Mouse (Mus musculus) heart, embryonic 16.5 days (tissue): ENCODE data around the gene Map9. TPM values are rescaled to one million over a fixed set of nuclear protein-coding genes. Genes with fewer than 3 reads are reported as not detected.
"Not testable (repeated sequence)": the region's sequence is repeated elsewhere in the genome, so short reads cannot be mapped to it uniquely, and the experiment has no call there.

Experiments used
- ATAC-seq: fragments of 200-750 bp; cut with Nextera tagmentation; replicated peaks from 2 replicates; pipeline ENCODE4 v1.8.0; 2017; ENCODE audit warnings: moderate number of reproducible peaks; ENCODE audit not compliant: insufficient read depth, low FRiP score; ENCODE audit errors: extremely low read depth
- H3K27ac ChIP-seq: fragments of 300-500 bp; sonication (generic); 2 replicates; pipeline ENCODE4 v1.5.1; 2014; ENCODE audit warnings: mild to moderate bottlenecking, low read length, control low read depth, moderate library complexity
- H3K27me3 ChIP-seq: fragments of 300-500 bp; sonication (generic); 2 replicates; pipeline ENCODE4 v1.6.1; 2014; ENCODE audit warnings: low read length, mixed read lengths; ENCODE audit not compliant: control insufficient read depth, insufficient read depth
- H3K36me3 ChIP-seq: fragments of 300-500 bp; sonication (generic); 2 replicates; pipeline ENCODE4 v1.6.1; 2014; ENCODE audit not compliant: control insufficient read depth, insufficient read depth
- H3K4me1 ChIP-seq: fragments of 300-500 bp; sonication (generic); 2 replicates; pipeline ENCODE4 v1.6.1; 2014; ENCODE audit warnings: low read length, mixed read lengths; ENCODE audit not compliant: control insufficient read depth, insufficient read depth
- H3K4me2 ChIP-seq: fragments of 300-500 bp; sonication (generic); 2 replicates; pipeline ENCODE4 v1.6.1; 2014; ENCODE audit warnings: low read depth, mild to moderate bottlenecking, control low read depth, low read length
- H3K4me3 ChIP-seq: fragments of 300-500 bp; sonication (generic); 2 replicates; pipeline ENCODE4 v1.5.1; 2014; ENCODE audit warnings: mild to moderate bottlenecking, control low read depth, low read length
- H3K9ac ChIP-seq: fragments of 300-500 bp; sonication (generic); 2 replicates; pipeline ENCODE4 v1.6.1; 2014; ENCODE audit warnings: low read length, control low read depth
- H3K9me3 ChIP-seq: fragments of 300-500 bp; sonication (generic); replicated peaks from 2 replicates; pipeline ENCODE4 v1.6.1; 2016; ENCODE audit warnings: low read length; ENCODE audit not compliant: control insufficient read depth
- WGBS: fragments of 180-500 bp; shearing (Covaris S2); extraction: QIAGEN DNeasy Blood & Tissue Kit; methylation state at CpG from one replicate; pipeline ENCODE4 v1.1.7; 2014; 5-methylcytosine and 5-hydroxymethylcytosine counted together
- polyA plus RNA-seq: library from polyadenylated mRNA; unstranded; fragments of >200 nt; fragmentation: Nextera tagmentation; extraction: Ambion mirVana; gene quantifications from 2 replicates; pipeline ENCODE4 v1.2.1, GENCODE M21; 2015

Map9 gene
- 6.3 and 7.8 TPM in 2 replicates for polyA plus RNA-seq

GRCm38 (mm10) chr3:82357797-82358524 is at the start of gene Map9:
Gene Map9, plus strand, starts transcription at chr3:82358044.
- WGBS: under 1% methylated on average over 54 of the region's 54 CpGs
- peak within 1 kb of the TSS; percentile 61 for H3K9ac ChIP-seq
- ATAC-seq: peak; percentile 100

DNA sequence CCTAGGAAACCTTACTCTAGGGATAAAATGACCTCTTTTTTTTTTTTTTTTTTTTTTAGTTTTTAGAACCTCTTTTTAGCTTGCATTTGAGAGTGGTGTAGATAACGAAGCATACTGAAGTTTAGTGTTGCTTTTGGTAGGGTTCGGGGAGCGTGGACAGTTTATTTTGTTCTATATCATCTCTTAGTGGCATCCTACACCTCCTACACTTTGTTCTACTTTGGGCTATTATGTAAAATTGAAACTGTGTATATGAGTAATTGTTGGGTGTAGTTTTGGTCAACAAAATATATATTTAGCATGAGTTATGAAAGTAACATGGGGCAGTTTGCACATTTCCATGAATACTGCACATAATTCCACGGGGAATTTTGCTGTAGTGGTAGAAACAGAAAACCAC is 42.1 kb upstream of the Map9 start:
- H3K36me3 ChIP-seq: no peaks in the 10 kb centered on the region

More at GRCm38 (mm10) chr3:82357797-82358524, at the start of gene Map9:
- H3K36me3 ChIP-seq: no peaks in the 10 kb centered on the region
- H3K27me3 ChIP-seq: no peaks in the 10 kb centered on the region
- peak within 1 kb of the TSS; percentile 90 for H3K4me2 ChIP-seq
- H3K27ac ChIP-seq: no peak within 1 kb of the TSS; the same call in 1 of the 2 replicates
- H3K4me1 ChIP-seq: peaks cover 2% of the 10 kb centered on the region; the same call in 1 of the 2 replicates
- peak within 1 kb of the TSS; percentile 77 for H3K4me3 ChIP-seq
- no peaks in the 10 kb centered on the region for H3K9me3 ChIP-seq

DNA sequence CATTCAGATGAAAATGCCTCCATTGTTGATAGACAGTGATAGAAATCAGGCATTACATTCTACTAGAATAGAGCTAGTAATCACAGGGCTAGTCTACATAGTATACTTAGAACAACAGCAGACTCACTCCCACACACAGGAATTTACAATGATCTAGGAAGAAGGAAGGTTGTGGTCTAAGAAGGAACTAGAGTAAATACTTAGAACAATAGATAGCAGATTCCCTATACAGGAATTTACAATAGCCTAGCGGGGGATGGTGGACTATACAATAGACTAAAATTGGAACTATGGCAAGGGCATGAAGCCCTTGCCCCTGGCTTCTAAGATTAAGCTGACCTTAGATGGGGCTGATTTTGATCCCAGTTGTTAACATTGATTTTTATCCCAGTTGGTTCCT is 31.1 kb upstream of the Map9 start:
- WGBS: 77% methylated on average over 1 of the region's 1 CpGs
- not testable (repeated sequence) for ATAC-seq, H3K4me1 ChIP-seq, H3K4me2 ChIP-seq, H3K27ac ChIP-seq, H3K9ac ChIP-seq, H3K4me3 ChIP-seq, H3K36me3 ChIP-seq, H3K9me3 ChIP-seq, H3K27me3 ChIP-seq

More for the DNA sequence above, 42.1 kb upstream of the Map9 start:
- Histone ChIP-seq H3K9ac (no peak overlapping the region), H3K9me3 (no peaks in the 10 kb centered on the region), H3K4me2 (no peak overlapping the region), H3K4me1 (peaks cover 2% of the 10 kb centered on the region; the same call in 1 of the 2 replicates), H3K27ac (no peak overlapping the region), H3K4me3 (no peak overlapping the region), H3K27me3 (no peaks in the 10 kb centered on the region)
- 91% methylated on average over 4 of the region's 4 CpGs for WGBS
- no peak for ATAC-seq

- Histone ChIP-seq H3K4me3 (no peak overlapping the region), H3K4me2 (no peak overlapping the region), H3K36me3 (no peaks in the 10 kb centered on the region), H3K27me3 (no peaks in the 10 kb centered on the region), H3K4me1 (peaks cover 4% of the 10 kb centered on the region), H3K27ac (no peak overlapping the region), H3K9ac (no peak overlapping the region), H3K9me3 (no peaks in the 10 kb centered on the region)
- no peak for ATAC-seq
- WGBS: 96% methylated on average over 1 of the region's 1 CpGs
Measured at GRCm38 (mm10) chr3:82332067-82332466, 25.8 kb upstream of the Map9 start.

GRCm38 (mm10) chr3:82332536-82332935 is 25.3 kb upstream of the Map9 start:
- Histone ChIP-seq H3K4me1 (peaks cover 4% of the 10 kb centered on the region), H3K36me3 (no peaks in the 10 kb centered on the region), H3K27me3 (no peaks in the 10 kb centered on the region), H3K9me3 (no peaks in the 10 kb centered on the region), H3K27ac (no peak overlapping the region), H3K4me2 (no peak overlapping the region), H3K4me3 (no peak overlapping the region), H3K9ac (no peak overlapping the region)
- WGBS: 78% methylated on average over 4 of the region's 4 CpGs
- no peak for ATAC-seq

DNA sequence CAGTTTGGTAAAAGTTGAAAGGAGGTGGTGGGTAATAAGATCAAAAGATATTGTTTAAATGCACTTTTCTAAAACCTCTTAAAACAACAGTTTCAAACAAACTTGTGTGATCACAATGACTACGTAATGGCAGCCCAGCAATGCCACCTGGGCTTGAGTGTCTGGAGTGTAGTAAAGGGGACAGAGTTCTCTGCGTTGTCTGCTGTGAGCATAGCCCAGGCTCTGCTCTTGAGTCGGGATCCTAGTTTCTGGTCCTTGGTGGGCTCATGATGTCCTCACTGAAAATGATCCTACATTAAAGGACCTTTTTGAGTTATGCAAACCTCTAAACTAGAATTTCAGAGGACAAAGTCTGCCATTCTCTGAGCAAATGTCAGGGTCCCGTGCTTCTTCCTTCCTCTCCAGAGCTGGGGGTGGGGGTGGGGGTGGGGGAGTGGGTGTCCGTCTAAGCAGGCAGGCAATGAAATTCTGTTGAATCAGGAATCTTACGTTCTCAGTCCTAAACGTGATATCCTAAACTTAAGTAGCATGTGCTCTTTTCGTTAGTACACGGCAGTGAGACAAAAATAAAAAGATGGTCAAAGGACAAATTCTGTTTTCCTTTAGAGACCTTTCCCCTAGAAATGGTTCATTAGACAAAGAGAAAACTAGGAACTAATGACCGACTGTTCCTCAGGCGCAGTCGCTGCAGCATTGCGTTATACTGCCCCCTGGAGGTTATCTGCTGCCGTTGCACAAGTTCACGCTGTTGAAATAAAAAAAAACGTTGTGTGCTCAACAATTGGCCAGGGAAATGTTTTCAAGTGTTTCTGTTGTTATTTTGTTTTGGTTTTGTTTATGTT is 24.5 kb upstream of the Map9 start:
- Histone ChIP-seq H3K9me3 (no peaks in the 10 kb centered on the region), H3K4me1 (peaks cover 4% of the 10 kb centered on the region), H3K36me3 (no peaks in the 10 kb centered on the region), H3K27me3 (no peaks in the 10 kb centered on the region), H3K27ac (no peak overlapping the region), H3K4me3 (peak overlapping the region; percentile 49), H3K4me2 (peak overlapping the region; percentile 70), H3K9ac (peak overlapping the region; percentile 73)
- ATAC-seq: 0 out of 2 replicates have a peak, but pooled peaks have one; percentile 45
- WGBS: 4% methylated on average over 16 of the region's 16 CpGs

- Histone ChIP-seq H3K36me3 (no peaks in the 10 kb centered on the region), H3K27ac (no peak overlapping the region), H3K4me2 (no peak overlapping the region), H3K9me3 (no peaks in the 10 kb centered on the region), H3K9ac (no peak overlapping the region), H3K27me3 (no peaks in the 10 kb centered on the region), H3K4me1 (no peaks in the 10 kb centered on the region), H3K4me3 (no peak overlapping the region)
- ATAC-seq: no peak
- WGBS: 66% methylated on average over 10 of the region's 10 CpGs
Measured at GRCm38 (mm10) chr3:82340111-82340510, 17.7 kb upstream of the Map9 start.

- H3K9me3 ChIP-seq: no peaks in the 10 kb centered on the region
- H3K4me3 ChIP-seq: no peak overlapping the region
- peak overlapping the region; percentile 31 for H3K27ac ChIP-seq
- H3K36me3 ChIP-seq: no peaks in the 10 kb centered on the region
- H3K4me1 ChIP-seq: peaks cover 4% of the 10 kb centered on the region; the same call in 1 of the 2 replicates
- no peak for ATAC-seq
- H3K27me3 ChIP-seq: no peaks in the 10 kb centered on the region
- H3K4me2 ChIP-seq: no peak overlapping the region
- no peak overlapping the region for H3K9ac ChIP-seq
- WGBS: 22% methylated on average over 2 of the region's 2 CpGs
Measured at GRCm38 (mm10) chr3:82348277-82348860, 9.5 kb upstream of the Map9 start.
